Mouse (Mus musculus): Measurements from ENCODE around the gene Ppil1. TPM values are rescaled to one million over a fixed set of nuclear protein-coding genes. Genes with fewer than 3 reads are reported as not detected.
A peak's percentile ranks its signal among the peaks of the same experiment; 100 is the strongest.

The Ppil1 gene
- polyA plus RNA-seq, 1 experiment = 16.9 TPM

DNA sequence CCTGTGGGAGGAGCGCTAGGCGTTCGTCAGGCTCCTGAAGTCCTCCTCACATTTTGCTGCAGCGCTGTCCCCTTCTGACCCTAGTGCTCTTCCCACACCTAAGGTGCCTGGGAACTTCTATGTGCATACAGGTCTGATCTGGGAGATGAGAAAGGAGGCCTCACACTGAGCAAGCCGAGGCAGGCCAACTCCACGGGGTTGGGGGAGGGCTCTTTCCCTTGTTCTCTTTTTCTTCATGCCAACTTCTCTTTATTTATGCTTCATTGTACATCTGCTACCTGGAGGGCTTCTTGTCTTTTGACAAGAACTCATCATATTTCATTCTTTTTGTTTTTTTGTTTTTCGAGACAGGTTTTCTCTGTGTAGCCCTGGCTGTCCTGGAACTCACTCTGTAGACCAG is 27.8 kb upstream of the Ppil1 start:
- Histone ChIP-seq H3K4me3 (ENCODE audit: insufficient read depth, low read length) (no peak overlapping the region), H3K4me1 (ENCODE audit: control insufficient read depth, insufficient read depth, low read length) (peaks cover 6% of the 10 kb centered on the region), H3K27ac (ENCODE audit: insufficient read depth, low read depth, low read length) (no peak overlapping the region)
- TF ChIP-seq POLR2A (IDR thresholded peaks at IDR 0.05; ENCODE audit: borderline replicate concordance, low read depth, low read length) = no peak
- no peak for TF ChIP-seq CTCF (IDR thresholded peaks at IDR 0.05; ENCODE audit: low read depth, low read length)

DNA sequence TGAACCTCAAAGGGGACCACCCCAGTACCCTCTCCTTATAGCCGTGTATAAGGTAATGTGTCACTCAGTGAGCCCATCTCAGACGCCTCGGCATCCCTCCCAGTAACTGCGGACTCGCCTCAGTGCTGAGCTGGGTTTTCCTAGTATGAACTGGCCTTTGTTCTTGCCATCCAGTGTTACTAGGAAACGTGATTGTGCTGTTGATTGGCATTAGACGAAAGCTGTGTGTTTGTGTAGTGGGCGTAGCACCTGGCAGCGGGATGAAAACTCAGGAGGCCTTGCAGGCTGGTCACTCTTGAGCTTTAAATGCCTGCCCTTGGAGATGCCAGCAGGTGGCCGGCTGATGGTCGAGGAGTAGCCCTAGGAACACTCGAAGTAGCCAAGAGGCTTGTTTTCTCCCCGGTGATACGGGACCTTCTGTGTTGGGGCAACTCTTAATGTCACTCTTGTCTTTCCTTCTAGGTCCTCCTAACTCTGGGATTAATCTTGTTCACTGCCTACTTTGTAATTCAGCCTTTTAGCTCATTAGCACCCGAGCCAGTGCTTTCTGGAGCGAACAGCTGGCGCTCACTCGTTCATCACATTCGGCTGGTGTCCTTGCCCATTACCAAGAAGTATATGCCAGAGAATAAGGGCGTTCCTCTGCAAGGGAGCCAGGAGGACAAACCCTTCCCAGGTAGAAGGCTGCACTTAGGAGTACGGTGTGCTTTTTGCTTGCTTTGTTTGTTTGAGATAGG is 18.4 kb upstream of the Ppil1 start:
- H3K4me3 ChIP-seq (ENCODE audit: insufficient read depth, low read length) = no peak overlapping the region
- no peak overlapping the region for H3K27ac ChIP-seq (ENCODE audit: insufficient read depth, low read depth, low read length)
- no peaks in the 10 kb centered on the region for H3K4me1 ChIP-seq (ENCODE audit: control insufficient read depth, insufficient read depth, low read length)
- no peak for TF ChIP-seq POLR2A (IDR thresholded peaks at IDR 0.05; ENCODE audit: borderline replicate concordance, low read depth, low read length)
- no peak for TF ChIP-seq CTCF (IDR thresholded peaks at IDR 0.05; ENCODE audit: low read depth, low read length)

DNA sequence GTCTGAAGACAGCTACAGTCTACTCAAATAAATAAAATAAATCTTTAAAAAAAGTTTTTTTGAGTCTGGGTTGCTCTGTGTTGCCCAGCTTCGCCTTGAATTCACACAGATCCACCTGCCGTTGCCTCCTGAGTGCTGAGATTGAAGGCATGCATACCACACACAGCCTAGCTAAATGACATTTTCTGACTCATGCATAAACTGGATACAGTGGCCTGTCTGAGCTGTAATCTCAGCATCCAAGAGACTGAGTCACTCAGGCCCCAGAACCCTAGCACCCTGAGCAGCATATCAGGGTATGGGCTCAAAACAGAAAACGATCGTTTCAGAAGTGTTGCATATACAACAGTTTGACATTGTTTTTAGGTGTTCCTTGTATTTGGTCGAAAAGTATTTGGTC is 17.6 kb upstream of the Ppil1 start:
- H3K4me3 ChIP-seq (ENCODE audit: insufficient read depth, low read length) = no peak overlapping the region
- H3K4me1 ChIP-seq (ENCODE audit: control insufficient read depth, insufficient read depth, low read length) = no peaks in the 10 kb centered on the region
- TF ChIP-seq CTCF (IDR thresholded peaks at IDR 0.05; ENCODE audit: low read depth, low read length) (no peak), POLR2A (IDR thresholded peaks at IDR 0.05; ENCODE audit: borderline replicate concordance, low read depth, low read length) (no peak)
- no peak overlapping the region for H3K27ac ChIP-seq (ENCODE audit: insufficient read depth, low read depth, low read length)

DNA sequence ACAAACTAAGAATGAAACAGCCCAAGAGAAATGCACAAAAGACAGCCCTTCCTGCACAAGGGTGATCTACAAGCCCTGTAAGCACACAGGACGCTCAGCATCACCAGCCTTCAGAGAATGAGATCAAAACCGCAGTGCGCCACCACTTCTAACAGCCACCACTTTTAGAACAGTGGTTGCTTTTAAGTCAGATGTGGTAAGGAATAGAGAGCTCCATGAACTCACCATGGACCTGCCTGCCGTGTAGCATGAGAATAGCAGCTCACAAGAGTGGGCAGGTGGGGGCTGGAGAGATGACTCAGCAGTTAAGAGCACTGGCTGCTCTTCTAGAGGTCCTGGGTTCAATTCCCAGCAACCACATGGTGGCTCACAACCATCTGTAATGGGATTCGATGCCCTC is 16.4 kb upstream of the Ppil1 start:
- Histone ChIP-seq H3K27ac (ENCODE audit: insufficient read depth, low read depth, low read length) (no peak overlapping the region), H3K4me3 (ENCODE audit: insufficient read depth, low read length) (no peak overlapping the region), H3K4me1 (ENCODE audit: control insufficient read depth, insufficient read depth, low read length) (no peaks in the 10 kb centered on the region)
- TF ChIP-seq CTCF (IDR thresholded peaks at IDR 0.05; ENCODE audit: low read depth, low read length) = no peak
- no peak for TF ChIP-seq POLR2A (IDR thresholded peaks at IDR 0.05; ENCODE audit: borderline replicate concordance, low read depth, low read length)

DNA sequence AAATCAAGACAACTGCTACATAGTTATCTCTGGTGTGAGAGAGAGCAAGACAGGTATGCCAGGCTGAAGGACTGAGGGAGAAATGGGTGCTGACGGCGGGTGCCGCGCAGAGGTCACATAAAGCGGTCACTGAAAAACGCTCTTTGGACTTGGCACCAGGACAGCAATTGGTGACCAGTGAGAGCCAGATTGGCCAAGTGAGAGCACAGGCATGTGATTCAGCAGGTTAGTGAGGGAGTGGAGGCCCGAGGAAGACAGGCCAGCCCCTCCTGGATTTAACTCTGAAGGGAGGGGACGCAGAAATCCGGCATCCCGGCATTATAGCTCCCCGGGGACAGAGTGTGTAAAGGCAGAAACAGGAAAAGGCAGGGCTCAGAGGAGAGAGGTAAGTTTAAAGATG is 9.9 kb upstream of the Ppil1 start:
- H3K4me3 ChIP-seq (ENCODE audit: insufficient read depth, low read length) = no peak overlapping the region
- peaks cover 11% of the 10 kb centered on the region for H3K4me1 ChIP-seq (ENCODE audit: control insufficient read depth, insufficient read depth, low read length)
- TF ChIP-seq POLR2A (IDR thresholded peaks at IDR 0.05; ENCODE audit: borderline replicate concordance, low read depth, low read length) (no peak), CTCF (IDR thresholded peaks at IDR 0.05; ENCODE audit: low read depth, low read length) (no peak)
- H3K27ac ChIP-seq (ENCODE audit: insufficient read depth, low read depth, low read length) = no peak overlapping the region

DNA sequence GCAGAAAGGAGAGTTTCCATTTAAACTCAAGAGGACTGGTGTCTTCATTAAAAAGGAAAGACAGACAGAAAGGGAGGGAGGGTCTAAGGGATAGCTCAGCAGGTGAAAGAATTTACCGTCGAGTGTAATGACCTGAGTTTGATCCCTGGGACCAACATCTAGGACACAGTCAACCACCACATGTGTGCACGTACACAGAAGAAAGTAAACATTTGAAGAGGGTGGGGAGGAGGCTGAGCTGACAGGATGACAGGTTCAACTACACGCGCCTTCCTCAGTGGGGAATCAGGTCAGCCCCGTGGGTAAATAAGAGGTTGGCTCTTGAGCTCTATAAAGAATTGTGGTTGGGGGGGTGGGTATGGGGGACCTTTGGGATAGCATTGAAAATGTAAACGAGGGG is 9.2 kb upstream of the Ppil1 start:
- no peak overlapping the region for H3K4me3 ChIP-seq (ENCODE audit: insufficient read depth, low read length)
- peaks cover 13% of the 10 kb centered on the region for H3K4me1 ChIP-seq (ENCODE audit: control insufficient read depth, insufficient read depth, low read length)
- no peak for TF ChIP-seq CTCF (IDR thresholded peaks at IDR 0.05; ENCODE audit: low read depth, low read length)
- TF ChIP-seq POLR2A (IDR thresholded peaks at IDR 0.05; ENCODE audit: borderline replicate concordance, low read depth, low read length) = no peak
- H3K27ac ChIP-seq (ENCODE audit: insufficient read depth, low read depth, low read length) = no peak overlapping the region

DNA sequence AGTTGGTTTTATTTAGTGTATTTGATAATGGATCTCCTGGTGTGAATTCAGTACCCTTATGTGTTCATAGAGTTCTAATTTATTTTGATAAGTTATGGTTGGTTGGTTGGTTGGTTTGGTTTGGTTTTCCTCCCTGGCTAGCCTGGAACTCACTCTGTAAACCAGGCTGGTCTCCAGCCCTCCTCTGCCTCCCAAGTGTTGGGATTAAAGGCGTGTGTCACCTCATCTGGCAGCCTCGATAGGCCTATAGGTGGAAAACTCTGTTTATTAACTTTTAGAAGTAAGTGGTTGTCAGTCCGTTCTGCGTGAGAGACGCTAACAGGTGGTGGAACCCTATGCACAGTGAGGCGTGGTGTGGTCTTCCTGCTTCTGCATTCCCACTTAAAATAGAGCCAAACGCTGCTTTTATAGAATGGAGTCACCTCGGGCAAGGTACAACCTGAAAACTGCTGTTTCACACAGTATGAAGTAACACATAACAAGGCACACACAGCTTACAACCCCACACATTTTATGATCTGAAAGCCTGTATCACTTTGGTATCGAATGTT is 6.2 kb upstream of the Ppil1 start:
- H3K27ac ChIP-seq (ENCODE audit: insufficient read depth, low read depth, low read length) = no peak overlapping the region
- peaks cover 17% of the 10 kb centered on the region for H3K4me1 ChIP-seq (ENCODE audit: control insufficient read depth, insufficient read depth, low read length)
- TF ChIP-seq CTCF (IDR thresholded peaks at IDR 0.05; ENCODE audit: low read depth, low read length) (no peak), POLR2A (IDR thresholded peaks at IDR 0.05; ENCODE audit: borderline replicate concordance, low read depth, low read length) (no peak)
- no peak overlapping the region for H3K4me3 ChIP-seq (ENCODE audit: insufficient read depth, low read length)

DNA sequence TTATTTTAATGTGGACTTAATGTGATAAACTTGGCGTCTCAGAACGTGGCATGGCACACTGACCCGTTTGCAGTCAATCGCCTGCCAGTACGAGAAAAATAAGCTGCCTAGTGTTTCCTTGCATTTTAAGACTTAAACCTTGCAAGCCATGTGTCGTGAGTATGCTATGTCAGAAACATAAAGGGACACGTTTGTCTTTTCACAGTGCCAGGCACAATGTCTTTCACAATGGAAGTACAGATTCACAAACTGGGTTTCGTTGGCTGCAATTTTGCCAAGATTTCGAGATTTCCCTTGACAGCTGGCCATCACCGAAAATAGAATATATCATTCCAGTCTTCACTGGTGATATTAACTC is 5.3 kb upstream of the Ppil1 start:
- Histone ChIP-seq H3K27ac (ENCODE audit: insufficient read depth, low read depth, low read length) (peak overlapping the region; percentile 65), H3K4me1 (ENCODE audit: control insufficient read depth, insufficient read depth, low read length) (peaks cover 23% of the 10 kb centered on the region)

DNA sequence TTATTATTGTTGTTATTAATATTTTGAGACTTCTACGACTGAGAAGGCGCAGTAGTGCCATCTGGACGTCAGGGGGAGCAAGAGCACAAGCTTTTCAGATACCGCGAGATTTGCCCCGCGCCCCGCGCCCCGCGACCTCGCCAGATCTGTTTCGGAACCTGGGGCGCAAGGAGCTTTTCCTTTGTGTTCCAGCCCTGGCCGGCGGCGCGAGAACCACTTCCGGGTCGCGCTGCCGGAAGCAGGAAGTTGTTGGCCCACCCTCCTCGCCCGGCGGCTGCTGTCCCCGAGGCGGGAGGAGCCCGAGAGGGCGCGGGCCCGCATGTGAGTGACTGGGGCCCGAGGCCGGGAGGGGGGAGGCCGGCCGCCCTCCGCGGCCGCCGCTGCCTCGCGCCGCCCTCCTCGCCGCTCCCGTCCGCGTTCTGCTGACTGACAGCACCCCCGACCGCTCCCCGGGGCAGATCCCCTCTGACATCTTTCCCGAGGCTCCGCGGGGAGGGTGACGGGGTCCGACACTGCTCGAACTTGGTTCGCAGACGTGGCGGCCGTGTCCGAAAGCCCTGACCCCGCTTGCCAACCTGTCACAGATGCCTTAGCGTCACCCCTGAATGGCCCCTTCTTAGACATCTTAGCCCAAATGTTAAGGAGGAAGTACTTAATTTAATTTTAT is 4.8 kb upstream of the Ppil1 start, which contains the start of gene BC004004:
TSS of gene BC004004 (plus strand) at position 107 of the 667 bp plus-strand sequence.
- H3K4me1 ChIP-seq (ENCODE audit: control insufficient read depth, insufficient read depth, low read length) = peaks cover 25% of the 10 kb centered on the region
- peak within 1 kb of the TSS; percentile 87 for H3K4me3 ChIP-seq (ENCODE audit: insufficient read depth, low read length)
- H3K27ac ChIP-seq (ENCODE audit: insufficient read depth, low read depth, low read length) = peak within 1 kb of the TSS; percentile 65
- TF ChIP-seq POLR2A (IDR thresholded peaks at IDR 0.05; ENCODE audit: borderline replicate concordance, low read depth, low read length) = no peak

More for the DNA sequence above, 5.3 kb upstream of the Ppil1 start:
- peak overlapping the region; percentile 87 for H3K4me3 ChIP-seq (ENCODE audit: insufficient read depth, low read length)
- TF ChIP-seq CTCF (IDR thresholded peaks at IDR 0.05; ENCODE audit: low read depth, low read length) (no peak), POLR2A (IDR thresholded peaks at IDR 0.05; ENCODE audit: borderline replicate concordance, low read depth, low read length) (no peak)
